Comparison of ENCODE assay signal across 12 mouse cellular contexts in the genomic region with DNA sequence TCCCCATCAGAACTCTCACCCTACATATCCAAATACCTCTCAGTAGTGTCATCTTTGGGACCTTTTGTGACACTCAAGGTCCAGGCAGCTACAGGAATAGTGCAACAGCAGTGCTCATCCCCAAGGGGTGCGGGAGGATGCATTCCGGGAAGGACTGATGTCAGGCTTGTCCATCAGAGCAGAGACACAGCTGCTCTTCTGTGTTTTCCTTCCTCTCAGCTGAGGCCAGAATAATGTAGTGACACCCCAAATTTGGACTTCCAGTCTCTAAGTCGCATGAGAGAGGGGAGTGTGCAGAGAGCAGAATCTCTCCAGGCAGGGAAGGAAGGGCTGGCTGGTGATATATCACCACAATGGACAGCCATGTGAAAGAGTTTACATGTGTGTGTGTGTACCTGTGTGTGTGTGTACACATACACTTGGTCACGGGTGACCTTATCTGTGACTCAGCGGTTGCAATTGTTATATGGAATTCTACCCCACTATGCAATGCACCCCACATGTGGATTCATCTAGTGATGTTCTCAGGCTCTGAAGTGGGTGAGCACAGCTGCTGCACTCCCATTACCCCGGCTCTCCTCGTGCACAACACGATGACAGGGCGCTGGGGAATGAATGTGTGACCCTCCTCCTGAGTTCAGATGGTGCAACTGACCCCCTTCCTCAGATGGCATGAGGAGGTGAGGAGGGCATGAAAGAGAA.
"Had no signal": no experiment of that assay in that cellular context is flagged by ENCODE, and none has a peak within 500 bp of the region (broad histone marks: within the 10 kb centered on the region; RNA-seq: fewer than 3 reads in every experiment).

No protein-coding gene starts in this region.

- H3K9me3 ChIP-seq: kidney, embryonic 15.5 days; limb, embryonic 12.5 days; liver, embryonic 12.5 days; midbrain, embryonic 13.5 days; neural tube, embryonic 15.5 days had no signal

- H3K4me2 ChIP-seq: kidney, embryonic 15.5 days; limb, embryonic 12.5 days; liver, embryonic 12.5 days; lung, embryonic 14.5 days; midbrain, embryonic 13.5 days; neural tube, embryonic 15.5 days had no signal

- H3K9ac ChIP-seq: kidney, embryonic 15.5 days; limb, embryonic 12.5 days; liver, embryonic 12.5 days; lung, embryonic 14.5 days; midbrain, embryonic 13.5 days; neural tube, embryonic 15.5 days had no signal

- H3K4me3 ChIP-seq: kidney, embryonic 15.5 days; limb, embryonic 12.5 days; liver, embryonic 12.5 days; midbrain, embryonic 13.5 days; neural tube, embryonic 15.5 days had no signal

- H3K27ac ChIP-seq: kidney, embryonic 15.5 days; limb, embryonic 12.5 days; liver, embryonic 12.5 days; midbrain, embryonic 13.5 days; neural tube, embryonic 15.5 days had no signal

- H3K36me3 ChIP-seq: kidney, embryonic 15.5 days; limb, embryonic 12.5 days; liver, embryonic 12.5 days; midbrain, embryonic 13.5 days; neural tube, embryonic 15.5 days had no signal

- ATAC-seq: liver, embryonic 12.5 days; midbrain, embryonic 13.5 days had no signal

- H3K4me1 ChIP-seq: liver, embryonic 12.5 days had no signal

- DNase-seq: kidney, postnatal 14 days; lung, embryonic 14.5 days; lung, postnatal 10 days; lung, postnatal 4 days; right cerebral cortex, adult 18-20 months; right cerebral cortex, postnatal 25 days; thymus, postnatal 36 days had no signal

- H3K27me3 ChIP-seq: limb, embryonic 12.5 days; neural tube, embryonic 15.5 days had no signal
